In genomic region chr3:87771088-87771487, GRCm38 (mm10) we compare ENCODE assay signal across 16 mouse cellular contexts. TPM values are rescaled to one million over a fixed set of nuclear protein-coding genes. Genes with fewer than 3 reads are reported as not detected.
DNase-seq lines count a peak whose midpoint lies in the region; ATAC-seq and TF ChIP-seq lines count a peak whose summit lies in the region.
"Had no signal": no experiment of that assay in that cellular context is flagged by ENCODE, and none has a peak within 500 bp of the region (broad histone marks: within the 10 kb centered on the region; RNA-seq: fewer than 3 reads in every experiment).

No protein-coding gene starts in this region.

- H3K9ac ChIP-seq in kidney, embryonic 14.5 days (ENCODE audit: low read depth, low read length), result no peak overlapping the region
- H3K9ac ChIP-seq in kidney, embryonic 15.5 days, result no peak overlapping the region
- H3K9ac ChIP-seq in stomach, postnatal 0 days (ENCODE audit: low read length), result no peak overlapping the region
- no peak overlapping the region for H3K9ac ChIP-seq in hindbrain, embryonic 12.5 days
- H3K9ac ChIP-seq in midbrain, embryonic 15.5 days, result no peak overlapping the region

- H3K27me3 ChIP-seq in kidney, embryonic 14.5 days (ENCODE audit: control insufficient read depth, insufficient read depth, low read length), result no peaks in the 10 kb centered on the region; the same call in 1 of the 2 replicates
- H3K27me3 ChIP-seq in kidney, embryonic 15.5 days, result no peaks in the 10 kb centered on the region
- H3K27me3 ChIP-seq in stomach, postnatal 0 days (ENCODE audit: control insufficient read depth, insufficient read depth, low read length), result no peaks in the 10 kb centered on the region; the same call in 1 of the 2 replicates
- peaks cover 49% of the 10 kb centered on the region for H3K27me3 ChIP-seq in hindbrain, embryonic 12.5 days
- H3K27me3 ChIP-seq in midbrain, embryonic 15.5 days (replicated peaks), result peaks cover 21% of the 10 kb centered on the region

- ATAC-seq in kidney, embryonic 14.5 days (ENCODE audit: low FRiP score, low TSS enrichment), result no peak
- peak; percentile 30; the same call in 1 of the 2 replicates for ATAC-seq in kidney, embryonic 15.5 days (replicated peaks; ENCODE audit: low FRiP score)
- peak; percentile 30; the same call in 1 of the 2 replicates for ATAC-seq in stomach, postnatal 0 days (ENCODE audit: low FRiP score, low TSS enrichment)
- no peak for ATAC-seq in hindbrain, embryonic 12.5 days (ENCODE audit: low FRiP score)
- no peak for ATAC-seq in activated CD4-positive, CD25-positive, alpha-beta regulatory T cell, adult 4 months
- no peak for ATAC-seq in midbrain, embryonic 15.5 days (replicated peaks)

- H3K4me1 ChIP-seq in kidney, embryonic 14.5 days (ENCODE audit: control insufficient read depth, insufficient read depth, low read length), result peaks cover 34% of the 10 kb centered on the region
- peaks cover 53% of the 10 kb centered on the region for H3K4me1 ChIP-seq in kidney, embryonic 15.5 days
- no peaks in the 10 kb centered on the region for H3K4me1 ChIP-seq in stomach, postnatal 0 days (replicated peaks; ENCODE audit: control insufficient read depth, insufficient read depth)
- peaks cover 39% of the 10 kb centered on the region for H3K4me1 ChIP-seq in hindbrain, embryonic 12.5 days
- peaks cover 7% of the 10 kb centered on the region for H3K4me1 ChIP-seq in midbrain, embryonic 15.5 days

- 25% methylated on average over 6 of the region's 6 CpGs for WGBS in kidney, embryonic 14.5 days
- WGBS in kidney, embryonic 15.5 days, result 32% methylated on average over 6 of the region's 6 CpGs
- 34% methylated on average over 6 of the region's 6 CpGs for WGBS in stomach, postnatal 0 days
- 48% methylated on average over 6 of the region's 6 CpGs for WGBS in hindbrain, embryonic 12.5 days
- WGBS in midbrain, embryonic 15.5 days, result 58% methylated on average over 6 of the region's 6 CpGs

- DNase-seq in kidney, adult 11 months, result peak; percentile 82
- DNase-seq in kidney, postnatal 4 days, result peak; percentile 58 to 71
- DNase-seq in stomach, postnatal 0 days (ENCODE audit: low spot score), result no peak
- DNase-seq: adrenal gland, postnatal 25 days; cerebellum, adult 11-12 months; cerebellum, postnatal 25 days; thymus, postnatal 14 days had no signal

- no peak overlapping the region for H3K27ac ChIP-seq in kidney, embryonic 14.5 days (ENCODE audit: low read depth, low read length)
- H3K27ac ChIP-seq in kidney, embryonic 15.5 days, result 0 out of 2 replicates have a peak overlapping the region, but pooled peaks have one; percentile 25
- H3K27ac ChIP-seq in stomach, postnatal 0 days (replicated peaks), result no peak overlapping the region
- no peak overlapping the region for H3K27ac ChIP-seq in hindbrain, embryonic 12.5 days
- H3K27ac ChIP-seq in midbrain, embryonic 15.5 days, result no peak overlapping the region
- H3K27ac ChIP-seq: forebrain, embryonic 10.5 days; heart, embryonic 10.5 days; hindbrain, embryonic 10.5 days had no signal

- H3K4me3 ChIP-seq in kidney, embryonic 14.5 days (ENCODE audit: low read length), result no peak overlapping the region
- H3K4me3 ChIP-seq in kidney, embryonic 15.5 days (replicated peaks), result no peak overlapping the region
- no peak overlapping the region for H3K4me3 ChIP-seq in stomach, postnatal 0 days (ENCODE audit: low read depth, low read length)
- no peak overlapping the region for H3K4me3 ChIP-seq in hindbrain, embryonic 12.5 days
- H3K4me3 ChIP-seq in midbrain, embryonic 15.5 days, result no peak overlapping the region
- H3K4me3 ChIP-seq: forebrain, embryonic 10.5 days; heart, embryonic 10.5 days; hindbrain, embryonic 10.5 days had no signal

- no peak for TF ChIP-seq CTCF in stomach, postnatal 0 days (IDR thresholded peaks at IDR 0.05; ENCODE audit: low read depth)

- no peak for TF ChIP-seq EP300 in stomach, postnatal 0 days (optimal IDR thresholded peaks at IDR 0.05)

- no peaks in the 10 kb centered on the region for H3K36me3 ChIP-seq in kidney, embryonic 14.5 days (ENCODE audit: control insufficient read depth, insufficient read depth, low read length)
- H3K36me3 ChIP-seq in kidney, embryonic 15.5 days, result no peaks in the 10 kb centered on the region
- H3K36me3 ChIP-seq in stomach, postnatal 0 days (ENCODE audit: control insufficient read depth, insufficient read depth, low read length), result no peaks in the 10 kb centered on the region
- H3K36me3 ChIP-seq in hindbrain, embryonic 12.5 days, result no peaks in the 10 kb centered on the region
- H3K36me3 ChIP-seq in midbrain, embryonic 15.5 days (replicated peaks), result no peaks in the 10 kb centered on the region
- H3K36me3 ChIP-seq: forebrain, embryonic 10.5 days; heart, embryonic 10.5 days; hindbrain, embryonic 10.5 days had no signal

- no peaks in the 10 kb centered on the region for H3K9me3 ChIP-seq in kidney, embryonic 14.5 days (ENCODE audit: control insufficient read depth, low read length)
- H3K9me3 ChIP-seq in kidney, embryonic 15.5 days (replicated peaks), result no peaks in the 10 kb centered on the region
- H3K9me3 ChIP-seq in stomach, postnatal 0 days (ENCODE audit: control insufficient read depth, low read length), result no peaks in the 10 kb centered on the region
- no peaks in the 10 kb centered on the region for H3K9me3 ChIP-seq in hindbrain, embryonic 12.5 days (replicated peaks)
- H3K9me3 ChIP-seq in midbrain, embryonic 15.5 days, result no peaks in the 10 kb centered on the region
- H3K9me3 ChIP-seq: forebrain, embryonic 10.5 days; heart, embryonic 10.5 days; hindbrain, embryonic 10.5 days had no signal

- no peak overlapping the region for H3K4me2 ChIP-seq in kidney, embryonic 14.5 days (replicated peaks; ENCODE audit: low read depth, low read length)
- H3K4me2 ChIP-seq in kidney, embryonic 15.5 days, result peak overlapping the region; percentile 14; the same call in 1 of the 2 replicates
- H3K4me2 ChIP-seq in stomach, postnatal 0 days (replicated peaks; ENCODE audit: low read depth), result no peak overlapping the region
- H3K4me2 ChIP-seq in hindbrain, embryonic 12.5 days (replicated peaks), result no peak overlapping the region
- H3K4me2 ChIP-seq in midbrain, embryonic 15.5 days, result no peak overlapping the region

RNA-seq across cellular contexts. Expression of gene Lrrc71, which starts 22.7 kb away (rescaled TPM):
- 0.87 and 0.89 TPM in 2 replicates for polyA plus RNA-seq in kidney, embryonic 14.5 days (2014; fragmentation: Nextera tagmentation; extraction: Ambion mirVana)
- polyA plus RNA-seq in kidney, embryonic 15.5 days (2015; fragmentation: Nextera tagmentation; extraction: Ambion mirVana), result 0.66 and 0.84 TPM in 2 replicates
- 0.29 and 0.38 TPM in 2 replicates for polyA plus RNA-seq in stomach, postnatal 0 days (2015; fragmentation: Nextera tagmentation; extraction: Ambion mirVana)
- 0.90 and 1.2 TPM in 2 replicates for polyA plus RNA-seq in hindbrain, embryonic 12.5 days (2016; fragmentation: Nextera tagmentation; extraction: Ambion mirVana)
- polyA plus RNA-seq in activated CD4-positive, CD25-positive, alpha-beta regulatory T cell, adult 4 months (2017; shearing (Covaris generic)), result under 1 TPM; 0.41 to 0.50 TPM
- polyA plus RNA-seq in midbrain, embryonic 15.5 days (2015; fragmentation: Nextera tagmentation; extraction: Ambion mirVana), result 0.84 and 0.89 TPM in 2 replicates

RNA-seq across cellular contexts. Expression of gene Ntrk1, which starts 23.9 kb away (rescaled TPM):
- 5.3 and 5.4 TPM in 2 replicates for polyA plus RNA-seq in kidney, embryonic 14.5 days (2014; fragmentation: Nextera tagmentation; extraction: Ambion mirVana)
- polyA plus RNA-seq in kidney, embryonic 15.5 days (2015; fragmentation: Nextera tagmentation; extraction: Ambion mirVana), result 6.1 and 8.4 TPM in 2 replicates
- polyA plus RNA-seq in stomach, postnatal 0 days (2015; fragmentation: Nextera tagmentation; extraction: Ambion mirVana), result 0.39 and 0.41 TPM in 2 replicates
- polyA plus RNA-seq in hindbrain, embryonic 12.5 days (2016; fragmentation: Nextera tagmentation; extraction: Ambion mirVana), result 19.3 and 24.0 TPM in 2 replicates
- not detected for polyA plus RNA-seq in activated CD4-positive, CD25-positive, alpha-beta regulatory T cell, adult 4 months (2017; shearing (Covaris generic))
- polyA plus RNA-seq in midbrain, embryonic 15.5 days (2015; fragmentation: Nextera tagmentation; extraction: Ambion mirVana), result 1.0 and 1.6 TPM in 2 replicates

RNA-seq across cellular contexts. Expression of gene Insrr, which starts 25.7 kb away (rescaled TPM):
- 0.95 and 0.97 TPM in 2 replicates for polyA plus RNA-seq in kidney, embryonic 14.5 days (2014; fragmentation: Nextera tagmentation; extraction: Ambion mirVana)
- 1.2 and 1.5 TPM in 2 replicates for polyA plus RNA-seq in kidney, embryonic 15.5 days (2015; fragmentation: Nextera tagmentation; extraction: Ambion mirVana)
- 0.18 and 0.19 TPM in 2 replicates for polyA plus RNA-seq in stomach, postnatal 0 days (2015; fragmentation: Nextera tagmentation; extraction: Ambion mirVana)
- 1.2 and 1.7 TPM in 2 replicates for polyA plus RNA-seq in hindbrain, embryonic 12.5 days (2016; fragmentation: Nextera tagmentation; extraction: Ambion mirVana)
- polyA plus RNA-seq in activated CD4-positive, CD25-positive, alpha-beta regulatory T cell, adult 4 months (2017; shearing (Covaris generic)), result under 1 TPM; 0.28 to 0.61 TPM
- polyA plus RNA-seq in midbrain, embryonic 15.5 days (2015; fragmentation: Nextera tagmentation; extraction: Ambion mirVana), result 0.66 and 0.69 TPM in 2 replicates
- polyA plus RNA-seq: heart, embryonic 10.5 days; heart, postnatal 0 days had no signal

RNA-seq across cellular contexts. Expression of gene Pear1, which starts 53.0 kb away (rescaled TPM):
- polyA plus RNA-seq in kidney, embryonic 14.5 days (2014; fragmentation: Nextera tagmentation; extraction: Ambion mirVana), result 25.3 and 41.0 TPM in 2 replicates
- 40.8 and 51.0 TPM in 2 replicates for polyA plus RNA-seq in kidney, embryonic 15.5 days (2015; fragmentation: Nextera tagmentation; extraction: Ambion mirVana)
- 6.1 and 6.8 TPM in 2 replicates for polyA plus RNA-seq in stomach, postnatal 0 days (2015; fragmentation: Nextera tagmentation; extraction: Ambion mirVana)
- polyA plus RNA-seq in hindbrain, embryonic 12.5 days (2016; fragmentation: Nextera tagmentation; extraction: Ambion mirVana), result 13.1 and 13.2 TPM in 2 replicates
- 10 to 100 TPM; 49.6 to 67.4 TPM for polyA plus RNA-seq in activated CD4-positive, CD25-positive, alpha-beta regulatory T cell, adult 4 months (2017; shearing (Covaris generic))
- 8.6 and 9.8 TPM in 2 replicates for polyA plus RNA-seq in midbrain, embryonic 15.5 days (2015; fragmentation: Nextera tagmentation; extraction: Ambion mirVana)

Comparison
In these comparisons a context has a peak if more than half of its experiments do, and no peak if none do; other contexts are left out.
1. ATAC-seq: peak in kidney, embryonic 15.5 days (single experiment) and stomach, postnatal 0 days (single experiment); none in kidney, embryonic 14.5 days (single experiment), hindbrain, embryonic 12.5 days (single experiment), activated CD4-positive, CD25-positive, alpha-beta regulatory T cell, adult 4 months (single experiment) and midbrain, embryonic 15.5 days (single experiment).